Mouse (Mus musculus): Measurements from ENCODE around the gene Grin3b.

Grin3b gene

GRCm38 (mm10) chr10:79988506-79989271, 18.2 kb downstream of the Grin3b start, which contains the start of gene Cnn2:
Cnn2 (plus strand) TSS chr10:79988584.
- no peak for DNase-seq (ENCODE audit: low spot score in 2 of 2)

- no peak for DNase-seq (ENCODE audit: low spot score in 2 of 2)
These were observed 18.8 kb downstream of the Grin3b start for GRCm38 (mm10) chr10:79989272-79989786.

GRCm38 (mm10) chr10:79989870-79990269, 19.4 kb downstream of the Grin3b start:
- no peak for DNase-seq (ENCODE audit: low spot score in 2 of 2)

- DNase-seq (ENCODE audit: low spot score in 2 of 2) = no peak
These were observed 20.6 kb downstream of the Grin3b start for GRCm38 (mm10) chr10:79991099-79991498.

GRCm38 (mm10) chr10:79991548-79991947, 21.0 kb downstream of the Grin3b start:
- no peak for DNase-seq (ENCODE audit: low spot score in 2 of 2)

GRCm38 (mm10) chr10:79994397-79995115, 24.0 kb downstream of the Grin3b start:
- DNase-seq (ENCODE audit: low spot score in 2 of 2) = no peak

- no peak for DNase-seq (ENCODE audit: low spot score in 2 of 2)
These were observed 25.1 kb downstream of the Grin3b start for GRCm38 (mm10) chr10:79995636-79996035.

- DNase-seq (ENCODE audit: low spot score in 2 of 2) = peak; percentile 95 to 97
These were observed 25.9 kb downstream of the Grin3b start, which contains the start of gene Abca7 for GRCm38 (mm10) chr10:79996272-79997033. Abca7 (plus strand) TSS chr10:79996494.

GRCm38 (mm10) chr10:79997034-79997760, 26.7 kb downstream of the Grin3b start:
- DNase-seq (ENCODE audit: low spot score in 2 of 2) = peak; percentile 73 to 79

GRCm38 (mm10) chr10:79997819-79998218, 27.3 kb downstream of the Grin3b start:
- no peak for DNase-seq (ENCODE audit: low spot score in 2 of 2)

GRCm38 (mm10) chr10:80001945-80002344, 31.4 kb downstream of the Grin3b start:
- DNase-seq (ENCODE audit: low spot score in 2 of 2) = no peak

GRCm38 (mm10) chr10:80002829-80003228, 32.3 kb downstream of the Grin3b start:
- no peak for DNase-seq (ENCODE audit: low spot score in 2 of 2)

GRCm38 (mm10) chr10:80003374-80004232, 33.1 kb downstream of the Grin3b start:
- no peak for DNase-seq (ENCODE audit: low spot score in 2 of 2)

GRCm38 (mm10) chr10:80004233-80004705, 33.8 kb downstream of the Grin3b start:
- no peak for DNase-seq (ENCODE audit: low spot score in 2 of 2)

GRCm38 (mm10) chr10:80011740-80012139, 41.2 kb downstream of the Grin3b start:
- DNase-seq (ENCODE audit: low spot score in 2 of 2) = no peak

GRCm38 (mm10) chr10:80013609-80014008, 43.1 kb downstream of the Grin3b start:
- DNase-seq (ENCODE audit: low spot score in 2 of 2) = no peak

- no peak for DNase-seq (ENCODE audit: low spot score in 2 of 2)
These were observed 44.2 kb downstream of the Grin3b start for GRCm38 (mm10) chr10:80014484-80015290.

- no peak for DNase-seq (ENCODE audit: low spot score in 2 of 2)
These were observed 45.1 kb downstream of the Grin3b start for GRCm38 (mm10) chr10:80015583-80015982.

- DNase-seq (ENCODE audit: low spot score in 2 of 2) = no peak
These were observed 46.0 kb downstream of the Grin3b start, which contains the start of gene Arhgap45 for GRCm38 (mm10) chr10:80016511-80016910. Arhgap45 (plus strand) TSS chr10:80016653.

Measured in right cerebral cortex, adult 2 months (tissue).